Mouse (Mus musculus) heart, postnatal 0 days (tissue): ENCODE measurements around the gene Ggact.

ENCODE experiments used
- CTCF ChIP-seq: IDR thresholded peaks from 2 replicates; pipeline ENCODE4 v1.5.1; 2016; ENCODE audit warnings: antibody characterized with exemption, control low read depth, low read depth
- EP300 ChIP-seq: IDR thresholded peaks from 2 replicates; pipeline ENCODE4 v1.6.1; 2016; ENCODE audit warnings: antibody characterized with exemption, low read depth

DNA sequence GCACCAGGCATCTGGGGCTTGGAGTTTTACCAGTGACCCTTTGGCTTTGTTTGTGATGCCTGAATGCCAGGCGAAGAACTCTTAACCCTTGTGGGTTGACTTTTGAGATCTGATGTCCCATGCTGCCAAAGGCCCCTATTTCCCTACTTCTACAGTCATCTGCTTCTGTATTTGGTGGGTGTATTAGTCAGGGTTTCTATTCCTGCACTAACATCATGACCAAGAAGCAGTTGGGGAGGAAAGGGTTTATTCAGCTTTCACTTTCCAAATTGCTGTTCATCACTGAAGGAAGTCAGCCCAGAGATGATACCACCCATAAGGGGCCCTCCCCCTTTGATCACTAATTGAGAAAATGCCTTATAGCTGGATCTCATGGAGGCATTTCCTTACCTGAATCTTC lies 83.1 kb downstream of the Ggact start:
- TF ChIP-seq EP300 (no peak), CTCF (no peak)
